Mouse (Mus musculus) stomach, embryonic 16.5 days (tissue): ENCODE data around the gene Trappc12. TPM values are rescaled to one million over a fixed set of nuclear protein-coding genes. Genes with fewer than 3 reads are reported as not detected.

Experiments
- ATAC-seq: fragments of 200-750 bp; cut with Nextera tagmentation; 2 replicates; pipeline ENCODE4 v1.8.0; 2017; ENCODE audit warnings: moderate number of reproducible peaks, moderate TSS enrichment; ENCODE audit not compliant: insufficient read depth, low FRiP score
- H3K27ac ChIP-seq: fragments of 300-500 bp; sonication (generic); 2 replicates; pipeline ENCODE4 v1.5.1; 2014; ENCODE audit warnings: low read length
- H3K27me3 ChIP-seq: fragments of 300-500 bp; sonication (generic); 2 replicates; pipeline ENCODE4 v1.6.1; 2014; ENCODE audit warnings: low read length, control low read depth, mixed read lengths; ENCODE audit not compliant: control insufficient read depth, insufficient read depth
- H3K36me3 ChIP-seq: fragments of 300-500 bp; sonication (generic); 2 replicates; pipeline ENCODE4 v1.6.1; 2014; ENCODE audit warnings: low read length; ENCODE audit not compliant: control insufficient read depth, insufficient read depth
- H3K4me1 ChIP-seq: fragments of 300-500 bp; sonication (generic); 2 replicates; pipeline ENCODE4 v1.6.1; 2014; ENCODE audit warnings: low read length, control low read depth, mixed read lengths; ENCODE audit not compliant: control insufficient read depth, insufficient read depth
- H3K4me2 ChIP-seq: fragments of 300-500 bp; sonication (generic); 2 replicates; pipeline ENCODE4 v1.6.1; 2014; ENCODE audit warnings: low read depth, low read length, mixed read lengths
- H3K4me3 ChIP-seq: fragments of 300-500 bp; sonication (generic); replicated peaks from 2 replicates; pipeline ENCODE4 v1.5.1; 2014; ENCODE audit warnings: mild to moderate bottlenecking, low read length
- H3K9ac ChIP-seq: fragments of 300-500 bp; sonication (generic); 2 replicates; pipeline ENCODE4 v1.6.1; 2014; ENCODE audit warnings: low read length
- H3K9me3 ChIP-seq: fragments of 300-500 bp; sonication (generic); replicated peaks from 2 replicates; pipeline ENCODE4 v1.6.1; 2016; ENCODE audit warnings: low read length, control low read depth; ENCODE audit not compliant: control insufficient read depth
- WGBS: fragments of 180-500 bp; shearing (Covaris S2); extraction: QIAGEN DNeasy Blood & Tissue Kit; methylation state at CpG from one replicate; pipeline ENCODE4 v1.1.7; 2014; 5-methylcytosine and 5-hydroxymethylcytosine counted together
- polyA plus RNA-seq: library from polyadenylated mRNA; unstranded; fragments of >200 nt; fragmentation: Nextera tagmentation; extraction: Ambion mirVana; gene quantifications from 2 replicates; pipeline ENCODE4 v1.2.1, GENCODE M21; 2015

Trappc12 gene
- polyA plus RNA-seq, 1 experiment from 2014 or later = 36.6 TPM

GRCm38 (mm10) chr12:28700101-28700511 is 50.2 kb downstream of the Trappc12 start:
- Histone ChIP-seq H3K9me3 (no peaks in the 10 kb centered on the region), H3K4me3 (no peak overlapping the region), H3K9ac (0 out of 2 replicates have a peak overlapping the region, but pooled peaks have one; percentile 24), H3K27me3 (no peaks in the 10 kb centered on the region), H3K36me3 (no peaks in the 10 kb centered on the region), H3K4me2 (no peak overlapping the region), H3K27ac (0 out of 2 replicates have a peak overlapping the region, but pooled peaks have one; percentile 27), H3K4me1 (no peaks in the 10 kb centered on the region)
- WGBS = 34% methylated on average over 3 of the region's 3 CpGs
- ATAC-seq = no peak

DNA sequence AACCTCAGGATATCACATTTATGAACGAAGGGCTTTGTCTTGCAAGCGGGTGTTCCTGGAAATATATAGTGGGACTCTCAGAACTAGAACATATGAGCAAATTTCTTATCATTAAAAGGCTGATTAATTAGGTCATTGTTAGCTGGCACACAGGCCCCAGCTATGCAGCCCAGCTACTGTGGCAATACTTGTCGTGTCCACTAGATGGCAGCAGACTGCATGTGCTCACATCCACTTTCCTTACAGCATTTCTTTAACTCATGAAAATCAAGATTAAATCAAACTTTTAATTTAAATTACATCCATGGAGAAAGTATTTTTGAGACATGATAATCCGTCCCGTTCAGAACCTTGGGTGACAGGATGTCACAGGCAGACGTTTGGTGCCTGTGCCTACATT is 50.6 kb downstream of the Trappc12 start:
- H3K9ac ChIP-seq = 0 out of 2 replicates have a peak overlapping the region, but pooled peaks have one; percentile 24
- H3K4me3 ChIP-seq = no peak overlapping the region
- H3K4me2 ChIP-seq = no peak overlapping the region
- 0 out of 2 replicates have a peak overlapping the region, but pooled peaks have one; percentile 27 for H3K27ac ChIP-seq
- H3K4me1 ChIP-seq = no peaks in the 10 kb centered on the region
- H3K9me3 ChIP-seq = no peaks in the 10 kb centered on the region
- WGBS = 8% methylated on average over 6 of the region's 6 CpGs
- no peaks in the 10 kb centered on the region for H3K27me3 ChIP-seq
- no peaks in the 10 kb centered on the region for H3K36me3 ChIP-seq
- ATAC-seq = 0 out of 2 replicates have a peak, but pooled peaks have one; percentile 35

GRCm38 (mm10) chr12:28699086-28699485 is 51.2 kb downstream of the Trappc12 start:
- ATAC-seq = no peak
- Histone ChIP-seq H3K9ac (no peak overlapping the region), H3K27ac (no peak overlapping the region), H3K9me3 (no peaks in the 10 kb centered on the region), H3K4me3 (no peak overlapping the region), H3K4me2 (no peak overlapping the region), H3K4me1 (no peaks in the 10 kb centered on the region), H3K27me3 (no peaks in the 10 kb centered on the region), H3K36me3 (no peaks in the 10 kb centered on the region)
- WGBS = 64% methylated on average over 5 of the region's 5 CpGs

DNA sequence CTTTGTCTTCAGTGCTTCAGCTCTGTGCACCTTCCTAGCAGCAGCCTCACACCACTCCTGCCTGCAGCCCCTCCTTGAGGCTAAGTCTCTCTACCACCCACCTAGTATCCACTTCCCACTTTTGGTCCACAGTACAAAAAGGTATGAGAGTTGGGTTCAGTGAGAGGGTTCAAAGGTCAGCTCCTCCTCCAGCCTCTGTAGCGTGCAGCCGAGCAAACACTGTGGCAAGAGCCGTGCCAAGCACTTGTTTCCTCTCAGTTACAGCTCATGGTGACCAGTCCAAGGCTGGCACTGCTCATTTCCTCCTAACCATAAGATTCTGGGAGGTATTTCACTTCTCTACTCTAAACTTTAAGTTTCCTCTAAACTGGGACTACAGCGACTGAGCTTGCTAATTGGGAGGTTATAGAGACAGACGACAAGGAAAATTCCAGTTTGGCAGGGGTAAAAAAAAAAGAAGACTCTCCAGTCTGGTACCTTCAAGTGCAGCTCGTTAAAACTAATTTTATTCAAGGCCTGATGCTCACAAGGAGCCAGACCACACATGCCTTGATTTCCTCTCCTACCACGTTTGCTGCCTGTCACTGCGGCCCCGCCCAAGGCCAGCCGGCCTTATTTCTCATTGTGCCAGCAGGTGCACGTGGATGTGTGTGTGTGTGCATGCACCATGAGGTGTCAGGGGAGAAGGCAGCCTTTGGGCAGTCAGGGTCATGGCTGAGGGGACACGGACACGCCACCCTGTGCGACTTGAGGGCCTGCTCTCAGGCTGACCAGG is 52.3 kb downstream of the Trappc12 start:
- no peak for ATAC-seq
- H3K4me1 ChIP-seq = no peaks in the 10 kb centered on the region

DNA sequence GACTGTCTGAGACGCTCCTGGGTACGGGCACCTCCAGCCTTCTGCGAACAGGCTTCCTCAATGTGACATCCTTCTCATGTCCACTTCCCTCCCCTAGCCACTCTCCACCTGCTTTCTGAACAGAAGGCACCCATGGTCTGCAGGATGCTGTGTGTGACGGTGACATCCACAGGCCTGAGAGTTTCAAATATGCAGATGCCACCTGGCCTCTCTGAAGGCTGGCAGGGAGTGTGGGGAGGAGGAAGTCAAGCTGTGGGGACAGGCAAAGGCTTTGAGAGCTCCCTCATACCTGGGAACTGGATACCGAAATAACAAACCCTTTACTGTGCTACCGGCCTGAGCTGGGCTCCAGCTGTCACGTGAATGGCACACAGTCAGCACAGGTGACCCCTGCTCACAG is 55.5 kb downstream of the Trappc12 start:
- H3K4me1 ChIP-seq = no peaks in the 10 kb centered on the region
- H3K27ac ChIP-seq = no peak overlapping the region
- no peak overlapping the region for H3K4me2 ChIP-seq
- H3K27me3 ChIP-seq = no peaks in the 10 kb centered on the region
- no peak overlapping the region for H3K9ac ChIP-seq
- no peak overlapping the region for H3K4me3 ChIP-seq
- WGBS = 83% methylated on average over 7 of the region's 7 CpGs
- ATAC-seq = no peak
- H3K36me3 ChIP-seq = 0 out of 2 replicates have a peak, but pooled peaks cover 6% of the 10 kb centered on the region
- no peaks in the 10 kb centered on the region for H3K9me3 ChIP-seq

More for the DNA sequence above, 52.3 kb downstream of the Trappc12 start:
- Histone ChIP-seq H3K4me3 (no peak overlapping the region), H3K9ac (no peak overlapping the region), H3K27ac (no peak overlapping the region), H3K27me3 (no peaks in the 10 kb centered on the region), H3K36me3 (no peaks in the 10 kb centered on the region), H3K9me3 (no peaks in the 10 kb centered on the region), H3K4me2 (no peak overlapping the region)
- WGBS = 61% methylated on average over 14 of the region's 14 CpGs

GRCm38 (mm10) chr12:28694231-28694630 is 56.0 kb downstream of the Trappc12 start:
- Histone ChIP-seq H3K27ac (no peak overlapping the region), H3K9me3 (no peaks in the 10 kb centered on the region), H3K9ac (no peak overlapping the region), H3K27me3 (no peaks in the 10 kb centered on the region), H3K36me3 (0 out of 2 replicates have a peak, but pooled peaks cover 6% of the 10 kb centered on the region), H3K4me2 (no peak overlapping the region), H3K4me3 (no peak overlapping the region), H3K4me1 (no peaks in the 10 kb centered on the region)
- ATAC-seq = no peak
- WGBS = 72% methylated on average over 2 of the region's 2 CpGs

DNA sequence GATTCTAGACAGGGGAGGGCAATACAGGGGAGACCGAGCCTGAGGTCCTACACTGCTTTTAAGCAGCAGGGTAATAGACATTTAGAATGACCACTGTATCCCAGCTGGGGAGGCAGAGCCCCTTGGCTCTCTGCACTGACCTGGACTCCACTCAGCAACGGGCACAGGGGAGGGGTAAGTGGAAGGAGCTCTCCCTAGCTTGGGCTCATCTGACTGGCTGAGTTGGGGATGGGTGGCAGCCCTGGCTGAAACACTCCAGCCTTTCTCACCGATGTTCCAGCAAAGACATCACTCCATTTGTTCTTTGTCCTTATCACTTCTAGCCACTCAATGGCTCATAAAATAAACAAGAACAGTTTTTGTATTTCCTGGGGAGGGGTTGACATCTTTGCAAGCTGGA is 56.5 kb downstream of the Trappc12 start:
- Histone ChIP-seq H3K27ac (no peak overlapping the region), H3K4me2 (no peak overlapping the region), H3K27me3 (no peaks in the 10 kb centered on the region)

GRCm38 (mm10) chr12:28690730-28691129 is 59.5 kb downstream of the Trappc12 start:
- H3K9ac ChIP-seq = no peak overlapping the region
- H3K27ac ChIP-seq = no peak overlapping the region
- 0 out of 2 replicates have a peak, but pooled peaks cover 6% of the 10 kb centered on the region for H3K36me3 ChIP-seq
- no peak overlapping the region for H3K4me3 ChIP-seq
- no peaks in the 10 kb centered on the region for H3K4me1 ChIP-seq
- WGBS = 93% methylated on average over 7 of the region's 7 CpGs
- H3K27me3 ChIP-seq = no peaks in the 10 kb centered on the region
- H3K9me3 ChIP-seq = no peaks in the 10 kb centered on the region
- ATAC-seq = no peak
- no peak overlapping the region for H3K4me2 ChIP-seq

More for the DNA sequence above, 56.5 kb downstream of the Trappc12 start:
- Histone ChIP-seq H3K9me3 (no peaks in the 10 kb centered on the region), H3K4me1 (no peaks in the 10 kb centered on the region), H3K36me3 (0 out of 2 replicates have a peak, but pooled peaks cover 6% of the 10 kb centered on the region), H3K4me3 (no peak overlapping the region), H3K9ac (no peak overlapping the region)
- 48% methylated on average over 3 of the region's 3 CpGs for WGBS
- ATAC-seq = no peak

DNA sequence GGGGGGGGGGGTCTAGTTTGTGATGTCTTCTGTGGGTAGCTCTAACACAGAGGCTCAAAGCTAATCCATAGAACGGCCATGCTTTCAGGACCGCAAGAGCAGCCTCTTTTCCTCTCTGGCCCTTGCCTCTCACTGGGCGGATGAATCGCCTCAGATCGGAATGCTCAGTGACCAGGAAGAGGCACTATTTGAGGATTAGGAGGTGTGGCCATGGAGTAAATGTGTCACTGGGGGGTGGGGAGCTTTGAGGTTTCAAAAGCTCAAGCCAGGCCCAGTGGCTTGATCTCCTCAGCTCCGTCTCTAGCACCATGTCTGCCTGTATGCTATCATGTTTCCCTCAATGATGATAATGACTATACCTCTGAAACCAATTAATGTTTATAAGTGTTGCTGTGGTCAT is 61.3 kb downstream of the Trappc12 start:
- Histone ChIP-seq H3K9ac (no peak overlapping the region), H3K4me3 (no peak overlapping the region), H3K4me1 (no peaks in the 10 kb centered on the region), H3K9me3 (no peaks in the 10 kb centered on the region), H3K36me3 (0 out of 2 replicates have a peak, but pooled peaks cover 6% of the 10 kb centered on the region), H3K27ac (no peak overlapping the region), H3K27me3 (no peaks in the 10 kb centered on the region), H3K4me2 (no peak overlapping the region)
- ATAC-seq = no peak
- 88% methylated on average over 6 of the region's 6 CpGs for WGBS
